Mouse (Mus musculus) embryonic fibroblast, embryonic 13.5 days (primary cell): ENCODE data around the gene Ifitm5. TPM values are rescaled to one million over a fixed set of nuclear protein-coding genes. Genes with fewer than 3 reads are reported as not detected.

Source experiments
- H3K27ac ChIP-seq: 2 replicates; pipeline ENCODE4 v1.5.1; 2012; ENCODE audit warnings: low read length, control low read depth, inconsistent platforms; ENCODE audit not compliant: insufficient read depth
- H3K4me1 ChIP-seq: 2 replicates; pipeline ENCODE4 v1.6.1; 2011; ENCODE audit warnings: low read length; ENCODE audit not compliant: control insufficient read depth, insufficient read depth
- H3K4me3 ChIP-seq: 2 replicates; pipeline ENCODE4 v1.5.1; 2011; ENCODE audit warnings: mild to moderate bottlenecking, control low read depth, low read length; ENCODE audit not compliant: insufficient read depth
- CTCF ChIP-seq: IDR thresholded peaks from 2 replicates; pipeline ENCODE4 v1.5.1; 2011; ENCODE audit warnings: mild to moderate bottlenecking, control low read depth, low read length, moderate library complexity, borderline replicate concordance; ENCODE audit not compliant: insufficient read depth
- POLR2A ChIP-seq: IDR thresholded peaks from 2 replicates; pipeline ENCODE4 v1.6.1; 2011; ENCODE audit warnings: low read depth, mild to moderate bottlenecking, control low read depth, low read length, moderate library complexity
- polyA plus RNA-seq: library from polyadenylated mRNA; stranded (reverse); fragments of >200 nt; gene quantifications from 2 replicates; pipeline ENCODE4 v1.2.4, GENCODE M21; 2011; ENCODE audit warnings: low read depth; ENCODE audit not compliant: missing spikeins, insufficient read length

Gene Ifitm5
- polyA plus RNA-seq, 1 experiment: 3.0 TPM

- Histone ChIP-seq H3K4me3 (no peak overlapping the region), H3K27ac (no peak overlapping the region), H3K4me1 (peaks cover 13% of the 10 kb centered on the region)
- TF ChIP-seq CTCF (no peak), POLR2A (no peak)
These were observed 2.4 kb upstream of the Ifitm5 start for GRCm38 (mm10) chr7:140952441-140952840.

GRCm38 (mm10) chr7:140951765-140952164 lies 1.7 kb upstream of the Ifitm5 start:
- H3K4me3 ChIP-seq: no peak overlapping the region
- peaks cover 13% of the 10 kb centered on the region for H3K4me1 ChIP-seq
- no peak for TF ChIP-seq POLR2A
- TF ChIP-seq CTCF: no peak
- H3K27ac ChIP-seq: 0 out of 2 replicates have a peak overlapping the region, but pooled peaks have one; percentile 1

GRCm38 (mm10) chr7:140951051-140951450 lies 960 bp upstream of the Ifitm5 start:
- TF ChIP-seq CTCF: no peak
- TF ChIP-seq POLR2A: no peak
- Histone ChIP-seq H3K4me3 (no peak overlapping the region), H3K4me1 (peaks cover 13% of the 10 kb centered on the region), H3K27ac (peak overlapping the region; percentile 1; the same call in 1 of the 2 replicates)

- no peak for TF ChIP-seq POLR2A
- no peak for TF ChIP-seq CTCF
- Histone ChIP-seq H3K4me1 (peaks cover 13% of the 10 kb centered on the region), H3K27ac (no peak overlapping the region), H3K4me3 (no peak overlapping the region)
These were observed 836 bp downstream of the Ifitm5 start for GRCm38 (mm10) chr7:140949255-140949654.

- Histone ChIP-seq H3K27ac (no peak overlapping the region), H3K4me3 (no peak overlapping the region), H3K4me1 (peaks cover 13% of the 10 kb centered on the region; the same call in 1 of the 2 replicates)
- no peak for TF ChIP-seq POLR2A
- TF ChIP-seq CTCF: no peak
These were observed 1.9 kb downstream of the Ifitm5 start for GRCm38 (mm10) chr7:140948161-140948560.

GRCm38 (mm10) chr7:140946980-140947379 lies 3.1 kb downstream of the Ifitm5 start:
- TF ChIP-seq POLR2A (no peak), CTCF (no peak)
- peaks cover 10% of the 10 kb centered on the region; the same call in 1 of the 2 replicates for H3K4me1 ChIP-seq
- no peak overlapping the region for H3K4me3 ChIP-seq
- no peak overlapping the region for H3K27ac ChIP-seq

GRCm38 (mm10) chr7:140946311-140946710 lies 3.8 kb downstream of the Ifitm5 start:
- H3K27ac ChIP-seq: no peak overlapping the region
- TF ChIP-seq CTCF (no peak), POLR2A (no peak)
- peaks cover 8% of the 10 kb centered on the region; the same call in 1 of the 2 replicates for H3K4me1 ChIP-seq
- H3K4me3 ChIP-seq: no peak overlapping the region

- TF ChIP-seq POLR2A (no peak), CTCF (no peak)
- H3K27ac ChIP-seq: no peak overlapping the region
- H3K4me3 ChIP-seq: no peak overlapping the region
- no peaks in the 10 kb centered on the region for H3K4me1 ChIP-seq
These were observed 4.8 kb downstream of the Ifitm5 start for GRCm38 (mm10) chr7:140945247-140945646.

- TF ChIP-seq POLR2A (no peak), CTCF (no peak)
These were observed 5.9 kb downstream of the Ifitm5 start for GRCm38 (mm10) chr7:140944236-140944635.

GRCm38 (mm10) chr7:140943356-140943755 lies 6.7 kb downstream of the Ifitm5 start:
- Histone ChIP-seq H3K4me1 (peaks cover 2% of the 10 kb centered on the region; the same call in 1 of the 2 replicates), H3K27ac (no peak overlapping the region), H3K4me3 (no peak overlapping the region)
- TF ChIP-seq CTCF (no peak), POLR2A (no peak)

More at GRCm38 (mm10) chr7:140944236-140944635, 5.9 kb downstream of the Ifitm5 start:
- no peak overlapping the region for H3K27ac ChIP-seq
- peaks cover 2% of the 10 kb centered on the region; the same call in 1 of the 2 replicates for H3K4me1 ChIP-seq
- no peak overlapping the region for H3K4me3 ChIP-seq
